Mouse (Mus musculus): ENCODE measurements around the gene Mfap3.

GRCm38 (mm10) chr11:57518751-57519148 lies 286 bp downstream of the Mfap3 start:
- no peak for TF ChIP-seq CTCF (IDR thresholded peaks at IDR 0.05; ENCODE audit: insufficient read depth, low read length)
- no peak; the same call in 1 of the 2 replicates for TF ChIP-seq POLR2A (IDR thresholded peaks at IDR 0.05; ENCODE audit: borderline replicate concordance, extremely low read depth, low read depth, low read length)
